Mouse (Mus musculus) hindbrain, embryonic 13.5 days (tissue): ENCODE data around the gene Stox2. TPM values are rescaled to one million over a fixed set of nuclear protein-coding genes. Genes with fewer than 3 reads are reported as not detected.

Source experiments
- ATAC-seq: fragments of 200-750 bp; cut with Nextera tagmentation; 2 replicates; pipeline ENCODE4 v1.8.0; 2017; ENCODE audit warnings: moderate TSS enrichment; ENCODE audit not compliant: low FRiP score
- H3K27ac ChIP-seq: fragments of 300-500 bp; sonication (generic); 2 replicates; pipeline ENCODE4 v1.5.1; 2015; ENCODE audit warnings: inconsistent platforms, mild to moderate bottlenecking, moderate library complexity
- H3K27me3 ChIP-seq: fragments of 300-500 bp; sonication (generic); 2 replicates; pipeline ENCODE4 v1.6.1; 2015; ENCODE audit warnings: mild to moderate bottlenecking, inconsistent platforms
- H3K36me3 ChIP-seq: fragments of 300-500 bp; sonication (generic); 2 replicates; pipeline ENCODE4 v1.6.1; 2015; ENCODE audit warnings: mild to moderate bottlenecking, inconsistent platforms
- H3K4me1 ChIP-seq: fragments of 300-500 bp; sonication (generic); replicated peaks from 2 replicates; pipeline ENCODE4 v1.6.1; 2015; ENCODE audit warnings: inconsistent platforms
- H3K4me2 ChIP-seq: fragments of 300-500 bp; sonication (generic); 2 replicates; pipeline ENCODE4 v1.6.1; 2015; ENCODE audit warnings: inconsistent platforms, mild to moderate bottlenecking, moderate library complexity
- H3K4me3 ChIP-seq: fragments of 300-500 bp; sonication (generic); 2 replicates; pipeline ENCODE4 v1.5.1; 2015; ENCODE audit warnings: mild to moderate bottlenecking, inconsistent platforms
- H3K9ac ChIP-seq: fragments of 300-500 bp; sonication (generic); 2 replicates; pipeline ENCODE4 v1.6.1; 2015; ENCODE audit warnings: mild to moderate bottlenecking, inconsistent platforms
- H3K9me3 ChIP-seq: fragments of 300-500 bp; sonication (generic); 2 replicates; pipeline ENCODE4 v1.6.1; 2016; ENCODE audit warnings: inconsistent platforms
- WGBS: fragments of 180-500 bp; shearing (Covaris S2); methylation state at CpG from one replicate; pipeline ENCODE4 v1.1.7; 2015; 5-methylcytosine and 5-hydroxymethylcytosine counted together
- polyA plus RNA-seq: library from polyadenylated mRNA; unstranded; fragments of >200 nt; fragmentation: Nextera tagmentation; extraction: Ambion mirVana; gene quantifications from 2 replicates; pipeline ENCODE4 v1.2.1, GENCODE M21; 2015

The Stox2 gene
- polyA plus RNA-seq, 1 experiment from 2014 or later = 38.9 TPM

- no peaks in the 10 kb centered on the region for H3K9me3 ChIP-seq
- ATAC-seq = no peak
- H3K9ac ChIP-seq = no peak overlapping the region
- H3K27me3 ChIP-seq = no peaks in the 10 kb centered on the region
- H3K27ac ChIP-seq = no peak overlapping the region
- no peak overlapping the region for H3K4me3 ChIP-seq
- WGBS = 90% methylated on average over 9 of the region's 9 CpGs
- H3K4me1 ChIP-seq = peaks cover 30% of the 10 kb centered on the region
- H3K4me2 ChIP-seq = no peak overlapping the region
- H3K36me3 ChIP-seq = no peaks in the 10 kb centered on the region
These were observed 234.0 kb downstream of the Stox2 start for GRCm38 (mm10) chr8:47212124-47212523.

DNA sequence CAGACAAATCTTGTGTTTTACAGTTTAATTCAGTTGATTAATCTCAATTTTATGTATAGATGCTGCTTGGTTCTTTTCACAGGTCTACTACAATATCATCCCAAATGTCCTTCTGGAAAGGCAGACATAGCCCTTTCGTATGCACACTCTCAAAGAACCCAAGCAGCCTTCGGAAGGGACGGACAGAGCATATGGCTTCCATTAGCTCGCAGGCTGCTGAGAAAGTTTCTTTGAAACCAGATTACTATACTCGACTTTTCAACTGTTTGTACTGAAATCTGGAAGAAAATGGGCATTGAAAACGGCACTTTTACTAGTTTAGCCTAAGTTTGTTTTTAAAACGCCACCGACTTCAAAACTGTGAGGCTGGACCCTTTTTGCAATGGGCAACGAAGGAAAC, 234.9 kb downstream of the Stox2 start:
- no peaks in the 10 kb centered on the region for H3K36me3 ChIP-seq
- H3K27me3 ChIP-seq = no peaks in the 10 kb centered on the region
- no peak for ATAC-seq
- no peak overlapping the region for H3K4me2 ChIP-seq
- no peaks in the 10 kb centered on the region for H3K9me3 ChIP-seq
- no peak overlapping the region for H3K4me3 ChIP-seq
- 81% methylated on average over 9 of the region's 9 CpGs for WGBS
- no peak overlapping the region for H3K9ac ChIP-seq
- H3K4me1 ChIP-seq = peaks cover 33% of the 10 kb centered on the region
- H3K27ac ChIP-seq = peak overlapping the region; percentile 20; the same call in 1 of the 2 replicates

GRCm38 (mm10) chr8:47208246-47208645, 237.9 kb downstream of the Stox2 start:
- ATAC-seq = no peak
- peaks cover 36% of the 10 kb centered on the region for H3K4me1 ChIP-seq
- no peaks in the 10 kb centered on the region for H3K36me3 ChIP-seq
- no peaks in the 10 kb centered on the region for H3K27me3 ChIP-seq
- H3K9ac ChIP-seq = no peak overlapping the region
- no peak overlapping the region for H3K4me2 ChIP-seq
- 91% methylated on average over 4 of the region's 4 CpGs for WGBS
- H3K9me3 ChIP-seq = no peaks in the 10 kb centered on the region
- H3K27ac ChIP-seq = no peak overlapping the region
- H3K4me3 ChIP-seq = no peak overlapping the region

DNA sequence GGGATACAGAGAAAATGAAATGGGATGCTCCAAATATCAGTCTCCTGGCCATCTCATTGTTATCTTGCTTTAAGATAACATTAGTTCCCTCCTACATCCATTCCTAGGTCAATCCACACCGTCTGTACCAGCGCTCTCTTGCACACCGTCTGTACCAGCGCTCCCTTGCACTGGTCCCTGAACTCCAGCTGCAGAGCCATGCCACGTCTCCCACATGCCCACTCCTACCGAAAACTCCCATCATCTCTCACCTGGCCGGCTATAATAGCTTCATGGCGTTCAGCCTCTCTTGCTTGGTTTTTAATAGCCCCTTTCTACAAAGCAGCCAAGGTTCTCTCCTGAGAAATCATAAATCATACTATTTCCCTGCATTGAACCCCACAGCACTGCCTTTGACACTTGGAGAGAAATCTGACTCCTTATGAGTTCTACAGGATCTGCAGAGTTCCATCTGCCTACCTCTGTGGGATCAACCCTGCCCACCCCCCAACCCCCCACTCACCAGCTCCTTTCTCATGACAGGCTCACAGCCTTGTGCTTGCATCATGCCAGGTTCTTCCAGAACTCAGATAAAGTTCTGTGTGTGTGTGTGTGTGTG, 239.4 kb downstream of the Stox2 start:
- 76% methylated on average over 8 of the region's 8 CpGs for WGBS
- Histone ChIP-seq H3K27me3 (no peaks in the 10 kb centered on the region), H3K4me2 (no peak overlapping the region), H3K9ac (no peak overlapping the region), H3K36me3 (peaks cover 2% of the 10 kb centered on the region), H3K4me1 (peaks cover 34% of the 10 kb centered on the region), H3K9me3 (no peaks in the 10 kb centered on the region), H3K4me3 (no peak overlapping the region), H3K27ac (0 out of 2 replicates have a peak overlapping the region, but pooled peaks have one; percentile 12)
- ATAC-seq = 0 out of 2 replicates have a peak, but pooled peaks have one; percentile 44

- no peak overlapping the region for H3K27ac ChIP-seq
- H3K9me3 ChIP-seq = no peaks in the 10 kb centered on the region
- H3K9ac ChIP-seq = no peak overlapping the region
- H3K4me2 ChIP-seq = no peak overlapping the region
- H3K36me3 ChIP-seq = peaks cover 14% of the 10 kb centered on the region
- no peak overlapping the region for H3K4me3 ChIP-seq
- H3K27me3 ChIP-seq = no peaks in the 10 kb centered on the region
- peaks cover 29% of the 10 kb centered on the region for H3K4me1 ChIP-seq
- no peak for ATAC-seq
- 86% methylated on average over 5 of the region's 5 CpGs for WGBS
These were observed 240.7 kb downstream of the Stox2 start for GRCm38 (mm10) chr8:47205472-47205871.

- Histone ChIP-seq H3K27ac (no peak overlapping the region), H3K4me1 (no peaks in the 10 kb centered on the region), H3K27me3 (no peaks in the 10 kb centered on the region), H3K9me3 (no peaks in the 10 kb centered on the region), H3K4me3 (no peak overlapping the region), H3K36me3 (peaks cover 58% of the 10 kb centered on the region), H3K9ac (no peak overlapping the region), H3K4me2 (no peak overlapping the region)
- WGBS = 96% methylated on average over 1 of the region's 1 CpGs
- ATAC-seq = no peak
These were observed 249.8 kb downstream of the Stox2 start for GRCm38 (mm10) chr8:47196391-47196790.

- peaks cover 60% of the 10 kb centered on the region for H3K36me3 ChIP-seq
- H3K27me3 ChIP-seq = no peaks in the 10 kb centered on the region
- H3K4me2 ChIP-seq = no peak overlapping the region
- no peaks in the 10 kb centered on the region for H3K4me1 ChIP-seq
- no peak overlapping the region for H3K4me3 ChIP-seq
- no peaks in the 10 kb centered on the region for H3K9me3 ChIP-seq
- H3K9ac ChIP-seq = no peak overlapping the region
- ATAC-seq = no peak
- WGBS = 94% methylated on average over 29 of the region's 29 CpGs
- H3K27ac ChIP-seq = no peak overlapping the region
These were observed 252.7 kb downstream of the Stox2 start for GRCm38 (mm10) chr8:47193321-47193996.

- Histone ChIP-seq H3K4me2 (no peak overlapping the region), H3K27ac (no peak overlapping the region), H3K9me3 (no peaks in the 10 kb centered on the region), H3K9ac (no peak overlapping the region), H3K4me1 (no peaks in the 10 kb centered on the region), H3K36me3 (peaks cover 64% of the 10 kb centered on the region), H3K27me3 (no peaks in the 10 kb centered on the region), H3K4me3 (no peak overlapping the region)
- no peak for ATAC-seq
- WGBS = 95% methylated on average over 18 of the region's 18 CpGs
These were observed 254.5 kb downstream of the Stox2 start for GRCm38 (mm10) chr8:47191444-47192365.

DNA sequence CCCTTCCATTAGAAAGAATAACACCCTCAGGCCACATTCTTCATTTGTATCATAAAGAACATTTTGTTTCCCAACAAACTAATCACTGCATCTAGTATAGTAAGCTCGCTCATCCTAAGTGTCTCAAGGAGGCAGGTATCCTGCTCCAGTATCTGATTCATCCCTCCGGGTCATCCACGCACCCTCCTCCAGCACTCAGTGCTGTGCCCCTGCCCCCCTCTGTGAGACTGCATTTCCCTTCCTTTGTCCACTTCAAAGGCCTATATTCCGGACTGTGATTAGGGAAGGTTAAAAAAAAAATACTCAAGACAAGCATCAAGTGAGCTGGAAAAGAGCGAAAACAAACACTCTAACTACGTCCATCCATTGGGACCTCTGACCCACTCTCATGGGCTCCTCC, 260.8 kb downstream of the Stox2 start:
- Histone ChIP-seq H3K4me1 (peaks cover 31% of the 10 kb centered on the region), H3K9me3 (no peaks in the 10 kb centered on the region), H3K27me3 (no peaks in the 10 kb centered on the region), H3K4me3 (no peak overlapping the region), H3K36me3 (peaks cover 47% of the 10 kb centered on the region), H3K27ac (no peak overlapping the region), H3K9ac (no peak overlapping the region), H3K4me2 (no peak overlapping the region)
- ATAC-seq = no peak
- 43% methylated on average over 6 of the region's 6 CpGs for WGBS

DNA sequence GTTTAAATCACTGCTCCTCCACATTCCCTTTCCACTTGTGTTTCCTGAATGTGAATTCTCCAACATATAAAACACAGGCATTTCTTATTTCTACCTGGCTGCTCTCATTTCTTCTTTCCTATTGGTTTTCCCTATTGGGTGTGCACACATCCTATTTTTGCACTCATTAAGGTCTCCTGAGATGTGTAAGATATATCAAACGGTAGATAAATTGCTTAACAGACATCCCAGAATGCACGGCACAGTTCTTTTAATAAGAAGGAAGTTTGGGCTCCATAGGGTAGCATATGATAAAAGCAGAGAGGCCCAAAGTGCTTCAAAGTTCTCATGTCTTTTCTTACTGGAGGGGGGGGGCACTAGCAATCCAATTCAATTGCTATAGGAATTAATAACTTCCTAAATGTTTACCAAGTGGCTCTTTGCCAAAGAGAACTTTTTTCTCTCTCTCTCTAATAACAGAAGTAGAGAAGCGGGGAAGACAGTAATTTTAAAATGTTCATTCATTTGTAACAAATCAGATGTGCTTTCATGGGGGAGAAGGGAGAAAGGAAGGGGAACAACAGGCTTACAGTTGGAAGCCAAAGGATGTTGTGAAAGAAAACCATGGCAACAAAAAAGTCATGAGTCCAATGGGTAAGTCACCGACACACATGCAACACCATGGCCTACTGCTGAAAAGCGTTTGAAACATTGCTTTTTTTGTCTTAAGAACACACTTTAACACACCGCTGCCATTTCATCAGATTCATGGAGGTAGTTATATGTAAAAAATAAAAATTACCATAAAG, 263.2 kb downstream of the Stox2 start:
- ATAC-seq = no peak
- 68% methylated on average over 6 of the region's 6 CpGs for WGBS
- Histone ChIP-seq H3K27ac (no peak overlapping the region), H3K4me2 (no peak overlapping the region), H3K4me3 (no peak overlapping the region), H3K36me3 (peaks cover 34% of the 10 kb centered on the region), H3K4me1 (peaks cover 45% of the 10 kb centered on the region), H3K9ac (no peak overlapping the region), H3K9me3 (no peaks in the 10 kb centered on the region), H3K27me3 (no peaks in the 10 kb centered on the region)

DNA sequence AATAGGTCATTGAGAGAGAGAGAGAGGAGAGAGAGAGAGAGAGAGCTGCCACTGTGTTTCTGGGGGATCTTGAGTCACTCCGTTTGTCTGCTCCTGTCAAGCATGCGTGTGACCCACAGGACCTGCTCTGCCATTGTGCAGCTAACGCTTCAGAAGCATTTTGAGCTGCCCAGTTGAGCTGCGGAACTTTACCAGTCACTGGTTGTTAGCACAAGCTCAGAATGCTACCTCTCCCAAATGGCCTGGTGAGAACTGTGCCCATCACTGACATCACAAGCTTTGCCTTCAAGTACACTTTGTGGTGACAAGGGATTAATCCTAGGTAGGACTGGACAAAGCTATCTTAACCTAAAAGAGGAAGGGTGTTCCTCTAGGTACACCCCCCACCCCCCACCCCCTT, 263.9 kb downstream of the Stox2 start:
- peaks cover 48% of the 10 kb centered on the region for H3K4me1 ChIP-seq
- H3K27ac ChIP-seq = no peak overlapping the region
- no peak for ATAC-seq
- peaks cover 29% of the 10 kb centered on the region for H3K36me3 ChIP-seq
- no peaks in the 10 kb centered on the region for H3K27me3 ChIP-seq
- 73% methylated on average over 4 of the region's 4 CpGs for WGBS
- H3K9me3 ChIP-seq = no peaks in the 10 kb centered on the region
- no peak overlapping the region for H3K9ac ChIP-seq
- no peak overlapping the region for H3K4me3 ChIP-seq
- H3K4me2 ChIP-seq = no peak overlapping the region
